Mouse (Mus musculus) kidney, adult 2 months (tissue): ENCODE data around the gene Rbck1. TPM values are rescaled to one million over a fixed set of nuclear protein-coding genes. Genes with fewer than 3 reads are reported as not detected.

Experiments
- DNase-seq: peaks from one replicate; pipeline ENCODE4 v3.0.0; 2021
- H3K27ac ChIP-seq: fragments of 200-500 bp; 2 replicates; pipeline ENCODE4 v1.5.1; 2012; ENCODE audit warnings: low read depth, low read length, control low read depth, inconsistent platforms; ENCODE audit not compliant: insufficient read depth
- H3K27me3 ChIP-seq: fragments of 200-500 bp; replicated peaks from 2 replicates; pipeline ENCODE4 v1.6.1; 2012; ENCODE audit warnings: mild to moderate bottlenecking, moderate library complexity, low read length, inconsistent platforms; ENCODE audit not compliant: control insufficient read depth, insufficient read depth
- H3K36me3 ChIP-seq: fragments of 200-500 bp; 2 replicates; pipeline ENCODE4 v1.6.1; 2012; ENCODE audit warnings: mild to moderate bottlenecking, moderate library complexity, low read length, inconsistent platforms; ENCODE audit not compliant: control insufficient read depth, insufficient read depth
- H3K4me1 ChIP-seq: fragments of 200-500 bp; 2 replicates; pipeline ENCODE4 v1.6.1; 2011; ENCODE audit warnings: low read length; ENCODE audit not compliant: control insufficient read depth, insufficient read depth
- H3K4me3 ChIP-seq: fragments of 200-500 bp; 2 replicates; pipeline ENCODE4 v1.5.1; 2011; ENCODE audit warnings: mild to moderate bottlenecking, low read depth, low read length, control low read depth; ENCODE audit not compliant: insufficient read depth
- CTCF ChIP-seq: fragments of 200-500 bp; conservative IDR thresholded peaks from 2 replicates; pipeline ENCODE4 v1.5.1; 2011; ENCODE audit warnings: low read depth, mild to moderate bottlenecking, control low read depth, low read length, moderate library complexity, mixed read lengths; ENCODE audit not compliant: insufficient read depth, insufficient read length
- POLR2A ChIP-seq: fragments of 200-500 bp; IDR thresholded peaks from one replicate; pipeline ENCODE4 v1.6.1; 2011; ENCODE audit warnings: low read depth, low read length, control low read depth
- WGBS: fragments of 180-500 bp; shearing (Covaris S2); methylation state at CpG from one replicate; pipeline ENCODE4 v1.1.7; 2018; 5-methylcytosine and 5-hydroxymethylcytosine counted together
- polyA plus RNA-seq: library from polyadenylated mRNA; depleted of rRNA; stranded (reverse); fragments of >200 nt; gene quantifications from 2 replicates; pipeline ENCODE4 v1.2.3, GENCODE M21; 2012

The Rbck1 gene
- polyA plus RNA-seq, 1 experiment, result 150 TPM

GRCm38 (mm10) chr2:152322198-152322597 lies 10.3 kb downstream of the Rbck1 start:
- WGBS, result 95% methylated on average over 6 of the region's 6 CpGs
- no peaks in the 10 kb centered on the region for H3K27me3 ChIP-seq
- no peak for TF ChIP-seq CTCF
- no peak for TF ChIP-seq POLR2A

DNA sequence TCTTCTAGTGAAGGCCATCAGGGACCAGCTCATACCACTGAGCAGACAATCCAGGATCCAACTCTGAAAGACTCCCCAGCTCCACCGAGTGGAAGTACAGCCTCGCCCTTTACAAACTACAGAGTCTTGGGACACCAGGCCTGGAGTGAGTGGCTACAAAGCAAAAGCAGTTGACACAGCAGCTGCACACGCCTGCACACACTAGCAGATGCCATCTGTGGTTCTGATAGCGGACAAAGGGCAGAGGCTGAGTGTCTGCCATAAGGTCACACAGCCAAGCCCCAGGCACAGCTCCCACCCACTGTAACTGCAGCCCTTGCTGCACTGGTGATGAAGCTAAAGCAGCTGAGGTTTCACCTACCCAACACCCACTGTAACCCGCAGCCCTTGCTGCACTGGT lies 10.9 kb downstream of the Rbck1 start:
- TF ChIP-seq CTCF, result no peak
- no peak for TF ChIP-seq POLR2A
- H3K27me3 ChIP-seq, result no peaks in the 10 kb centered on the region
- H3K36me3 ChIP-seq, result peaks cover 1% of the 10 kb centered on the region
- no peak overlapping the region for H3K27ac ChIP-seq
- no peaks in the 10 kb centered on the region for H3K4me1 ChIP-seq
- WGBS, result 86% methylated on average over 5 of the region's 5 CpGs
- no peak overlapping the region for H3K4me3 ChIP-seq
- no peak for DNase-seq

More at GRCm38 (mm10) chr2:152322198-152322597, 10.3 kb downstream of the Rbck1 start:
- Histone ChIP-seq H3K36me3 (peaks cover 1% of the 10 kb centered on the region), H3K4me3 (no peak overlapping the region), H3K4me1 (no peaks in the 10 kb centered on the region), H3K27ac (no peak overlapping the region)
- DNase-seq, result no peak

DNA sequence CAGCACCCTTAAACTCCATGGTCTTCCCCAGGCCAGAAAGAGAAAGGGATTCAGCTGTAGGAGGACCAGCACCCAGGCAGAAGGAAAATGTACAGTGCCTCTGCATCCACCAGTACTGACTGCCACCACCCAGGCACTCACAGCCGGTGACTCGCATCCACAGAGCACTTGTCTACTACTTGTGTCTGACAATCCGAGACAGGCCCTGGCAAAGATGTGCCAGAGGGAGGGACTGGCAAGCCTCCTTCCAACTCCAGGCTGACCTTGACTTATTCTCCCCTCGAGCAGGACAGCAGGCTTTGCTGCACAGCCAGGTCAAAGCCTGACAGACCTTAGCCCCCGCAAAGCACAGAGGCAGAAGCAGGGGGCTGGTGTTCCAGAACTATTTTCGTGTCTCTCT lies 15.4 kb downstream of the Rbck1 start:
- H3K4me3 ChIP-seq, result no peak overlapping the region
- TF ChIP-seq POLR2A (no peak), CTCF (no peak)
- H3K27ac ChIP-seq, result no peak overlapping the region
- H3K27me3 ChIP-seq, result no peaks in the 10 kb centered on the region
- no peaks in the 10 kb centered on the region for H3K4me1 ChIP-seq
- 73% methylated on average over 6 of the region's 6 CpGs for WGBS
- peaks cover 2% of the 10 kb centered on the region for H3K36me3 ChIP-seq
- no peak for DNase-seq

DNA sequence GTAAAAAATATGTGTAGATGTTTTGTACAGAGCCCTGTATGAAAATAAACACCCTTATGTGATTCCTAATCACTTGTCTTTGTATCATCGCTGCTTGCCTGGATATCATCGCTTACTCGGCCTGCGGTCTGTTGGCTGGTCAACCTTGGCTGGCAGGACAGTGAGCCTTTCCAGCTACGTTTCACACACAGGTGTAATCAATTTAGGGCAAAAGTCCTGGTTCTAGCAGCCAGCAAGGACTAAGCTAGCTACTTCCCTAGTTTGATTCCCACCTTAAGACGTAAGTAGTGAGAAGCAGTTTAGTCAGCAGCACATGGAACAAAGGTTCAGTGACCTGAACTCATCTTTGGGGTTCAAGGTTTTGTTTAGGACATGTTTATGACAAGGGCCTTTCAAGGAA lies 18.5 kb downstream of the Rbck1 start:
- DNase-seq, result no peak
- Histone ChIP-seq H3K4me1 (no peaks in the 10 kb centered on the region), H3K4me3 (no peak overlapping the region), H3K36me3 (peaks cover 2% of the 10 kb centered on the region), H3K27ac (no peak overlapping the region), H3K27me3 (no peaks in the 10 kb centered on the region)
- TF ChIP-seq CTCF, result no peak
- no peak for TF ChIP-seq POLR2A
- 86% methylated on average over 6 of the region's 6 CpGs for WGBS

DNA sequence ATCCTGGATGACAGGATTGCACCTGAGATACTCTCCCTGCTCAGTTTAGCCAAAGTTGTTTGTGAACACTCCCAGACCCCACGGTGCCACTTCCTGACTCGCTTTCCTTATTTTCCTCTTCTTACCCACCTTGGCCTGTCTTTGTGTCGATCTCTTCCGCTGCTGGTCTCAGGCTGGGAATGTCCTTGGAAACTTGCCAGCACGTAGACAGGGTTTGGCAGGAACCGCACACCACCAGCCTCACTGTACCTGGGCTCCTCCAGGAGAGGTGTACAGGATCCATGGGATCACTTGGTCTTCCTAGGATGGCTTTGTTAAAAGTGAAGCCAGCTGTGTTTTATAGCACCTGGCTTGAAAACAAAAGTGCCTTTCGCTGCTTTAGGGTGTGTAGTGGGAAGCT lies 19.5 kb downstream of the Rbck1 start:
- Histone ChIP-seq H3K4me3 (no peak overlapping the region), H3K4me1 (no peaks in the 10 kb centered on the region), H3K36me3 (peaks cover 7% of the 10 kb centered on the region), H3K27ac (no peak overlapping the region), H3K27me3 (no peaks in the 10 kb centered on the region)
- 55% methylated on average over 7 of the region's 7 CpGs for WGBS
- TF ChIP-seq CTCF, result no peak
- no peak for TF ChIP-seq POLR2A
- peak; percentile 29 for DNase-seq

- WGBS, result 79% methylated on average over 3 of the region's 3 CpGs
- H3K27me3 ChIP-seq, result no peaks in the 10 kb centered on the region
- H3K4me3 ChIP-seq, result no peak overlapping the region
- H3K4me1 ChIP-seq, result no peaks in the 10 kb centered on the region
- TF ChIP-seq CTCF (no peak), POLR2A (no peak)
- peaks cover 8% of the 10 kb centered on the region for H3K36me3 ChIP-seq
- no peak for DNase-seq
- H3K27ac ChIP-seq, result no peak overlapping the region
Measured at GRCm38 (mm10) chr2:152307186-152307585, 25.3 kb downstream of the Rbck1 start.

DNA sequence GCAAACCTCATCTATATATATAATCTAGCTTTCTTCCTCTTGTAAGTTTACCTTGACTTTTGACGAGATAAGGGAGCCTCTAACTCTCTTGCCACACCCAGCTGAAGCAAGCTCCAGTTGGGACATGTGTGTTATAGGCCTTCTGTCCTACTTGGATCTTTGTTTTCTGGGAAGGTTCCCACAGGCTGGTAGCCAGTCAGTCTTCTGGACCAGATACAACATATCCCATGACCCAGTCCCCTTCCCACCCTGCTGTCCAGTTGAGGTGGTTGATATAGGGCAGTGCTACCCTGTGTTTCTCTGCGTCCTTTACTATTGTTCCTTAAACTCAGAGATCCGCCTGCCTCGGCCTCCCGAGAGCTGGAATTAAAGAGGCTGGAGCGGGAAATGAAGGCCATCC lies 27.0 kb downstream of the Rbck1 start:
- no peak overlapping the region for H3K4me3 ChIP-seq
- H3K27ac ChIP-seq, result no peak overlapping the region
- peaks cover 8% of the 10 kb centered on the region for H3K36me3 ChIP-seq
- no peaks in the 10 kb centered on the region for H3K27me3 ChIP-seq
- no peak for DNase-seq
- H3K4me1 ChIP-seq, result no peaks in the 10 kb centered on the region
- WGBS, result 94% methylated on average over 6 of the region's 6 CpGs
- TF ChIP-seq POLR2A (no peak), CTCF (no peak)

GRCm38 (mm10) chr2:152303781-152304180 lies 28.7 kb downstream of the Rbck1 start:
- Histone ChIP-seq H3K27me3 (no peaks in the 10 kb centered on the region), H3K4me3 (no peak overlapping the region), H3K36me3 (peaks cover 8% of the 10 kb centered on the region), H3K27ac (no peak overlapping the region), H3K4me1 (no peaks in the 10 kb centered on the region)
- no peak for DNase-seq
- WGBS, result 70% methylated on average over 5 of the region's 5 CpGs
- no peak for TF ChIP-seq CTCF
- TF ChIP-seq POLR2A, result no peak
